Mouse (Mus musculus) megakaryocyte, embryonic 14.5 days (primary cell): ENCODE measurements around the gene Prr29.

ENCODE experiments used
- FLI1 ChIP-seq: IDR thresholded peaks from 2 replicates; pipeline ENCODE4 v1.6.1; 2012; ENCODE audit warnings: low read length, inconsistent platforms, mixed read lengths
- GATA1 ChIP-seq: IDR thresholded peaks from 3 replicates; pipeline ENCODE4 v1.6.1; 2012; ENCODE audit warnings: mixed read lengths, low read length, inconsistent platforms, borderline replicate concordance

- TF ChIP-seq GATA1, result no peak
- no peak for TF ChIP-seq FLI1
Measured at GRCm38 (mm10) chr11:106351941-106352340, 13.3 kb upstream of the Prr29 start.
